Mouse (Mus musculus) heart, adult 8-10 months (tissue): ENCODE measurements around the gene Pop5. TPM values are rescaled to one million over a fixed set of nuclear protein-coding genes. Genes with fewer than 3 reads are reported as not detected.

Experiments
- DNase-seq: peaks from one replicate; pipeline ENCODE4 v3.0.0; 2022; ENCODE audit warnings: low spot score
- total RNA-seq, 4 experiments: library from RNA; stranded (reverse); gene quantifications; 2 replicates each; pipeline ENCODE4 v1.2.4; 2022

Gene Pop5
- total RNA-seq, 4 experiments from 2014 or later, result 26.6 to 35.1 (median 32.8) TPM

- no peak for DNase-seq
These were observed 27.1 kb downstream of the Pop5 start for GRCm38 (mm10) chr5:115262502-115263291.

DNA sequence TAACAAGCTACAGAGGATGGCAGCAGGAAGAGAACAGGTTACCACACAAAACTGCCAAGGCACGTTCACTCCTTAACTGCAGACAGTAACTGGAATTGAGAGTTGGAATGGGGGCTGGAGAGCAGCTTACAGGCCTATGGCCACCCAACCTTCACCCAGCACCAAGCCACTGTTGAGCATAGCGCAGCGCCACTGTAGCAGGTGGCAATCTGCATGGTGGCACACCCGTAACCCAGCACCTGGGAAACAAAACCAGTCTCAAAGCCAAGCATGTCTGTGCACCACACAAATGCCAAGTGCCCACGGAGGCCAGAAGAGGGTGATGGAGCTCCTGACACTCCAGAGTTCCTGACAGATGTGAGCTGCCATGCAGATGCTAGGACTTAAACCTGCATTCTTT lies 30.7 kb downstream of the Pop5 start:
- no peak for DNase-seq

GRCm38 (mm10) chr5:115266787-115267468 lies 31.3 kb downstream of the Pop5 start:
- peak; percentile 54 for DNase-seq

DNA sequence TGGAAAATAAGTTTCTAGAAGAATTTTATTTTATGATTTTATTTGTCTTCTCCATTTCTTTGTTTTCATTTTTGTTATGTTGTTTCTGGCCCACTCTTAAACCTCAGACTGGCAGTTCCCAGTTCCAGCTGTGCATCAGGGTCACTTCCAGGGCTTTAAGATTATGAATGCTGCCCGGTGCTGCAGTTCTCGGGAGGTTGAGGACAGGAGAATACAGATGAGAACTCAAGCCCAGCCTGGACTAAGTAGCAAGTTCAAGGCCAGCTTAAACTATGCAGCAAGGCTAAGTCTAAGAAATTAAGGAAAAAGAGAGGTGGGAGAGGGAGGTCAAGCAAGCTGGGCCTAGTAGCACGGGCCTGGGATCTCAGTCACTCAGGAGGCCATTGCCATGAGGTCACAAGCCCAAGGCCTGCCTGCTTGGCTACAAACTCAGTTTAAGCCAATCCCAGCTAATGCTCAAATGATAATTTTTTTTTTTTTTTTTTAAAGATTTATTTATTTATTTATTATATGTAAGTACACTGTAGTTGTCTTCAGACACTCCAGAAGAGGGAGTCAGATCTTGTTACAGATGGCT lies 31.9 kb downstream of the Pop5 start:
- no peak for DNase-seq

GRCm38 (mm10) chr5:115268266-115268665 lies 32.6 kb downstream of the Pop5 start:
- peak; percentile 61 for DNase-seq

GRCm38 (mm10) chr5:115269969-115270368 lies 34.3 kb downstream of the Pop5 start:
- no peak for DNase-seq

DNA sequence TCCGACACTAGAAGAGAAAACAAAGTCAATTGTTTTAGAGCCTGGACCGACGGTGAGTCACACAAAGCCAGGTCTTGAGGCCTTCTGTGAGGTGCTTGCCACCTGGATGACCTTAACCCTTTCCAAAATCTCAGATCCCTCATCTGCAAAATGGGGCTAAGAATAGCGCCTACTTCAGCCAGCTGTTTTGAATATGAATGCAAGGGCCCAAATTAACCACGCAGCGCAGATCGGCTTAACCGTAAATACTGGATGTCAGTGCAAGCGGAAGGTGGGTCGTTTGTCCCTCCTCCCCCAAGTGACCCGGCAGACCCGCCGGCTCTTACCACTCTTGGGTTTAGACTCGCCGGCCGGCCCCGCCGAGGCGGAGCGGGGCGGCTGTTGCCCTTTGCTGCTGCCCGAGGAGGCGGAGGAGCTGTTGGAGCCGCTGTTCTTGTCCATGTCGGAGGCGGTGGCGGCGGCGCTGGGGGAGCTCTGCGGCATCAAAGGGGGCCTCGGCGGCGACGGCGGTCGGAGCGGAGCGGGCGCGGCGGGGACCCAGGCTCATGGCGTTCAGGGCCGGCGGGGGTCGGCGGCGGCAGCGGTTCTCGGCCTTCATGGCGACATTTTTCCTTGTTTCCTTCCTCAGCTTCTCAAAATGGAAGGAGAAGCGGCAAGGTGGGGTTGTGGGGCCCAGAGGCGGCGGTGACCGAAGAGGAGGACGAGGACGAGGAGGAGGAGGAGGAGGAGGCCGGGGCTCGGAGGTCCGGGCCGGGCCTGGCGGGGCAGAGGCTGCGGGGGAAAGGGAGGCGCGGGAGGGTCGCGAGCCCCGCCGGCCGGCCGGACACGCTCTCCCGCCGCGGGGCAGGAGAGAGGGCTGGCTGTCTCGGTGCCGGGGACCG lies 36.5 kb downstream of the Pop5 start:
- no peak for DNase-seq

GRCm38 (mm10) chr5:115272812-115273548 lies 37.3 kb downstream of the Pop5 start, which contains the start of gene Rnf10:
Rnf10 (minus strand) TSS chr5:115272898.
- DNase-seq, result peak; percentile 100

DNA sequence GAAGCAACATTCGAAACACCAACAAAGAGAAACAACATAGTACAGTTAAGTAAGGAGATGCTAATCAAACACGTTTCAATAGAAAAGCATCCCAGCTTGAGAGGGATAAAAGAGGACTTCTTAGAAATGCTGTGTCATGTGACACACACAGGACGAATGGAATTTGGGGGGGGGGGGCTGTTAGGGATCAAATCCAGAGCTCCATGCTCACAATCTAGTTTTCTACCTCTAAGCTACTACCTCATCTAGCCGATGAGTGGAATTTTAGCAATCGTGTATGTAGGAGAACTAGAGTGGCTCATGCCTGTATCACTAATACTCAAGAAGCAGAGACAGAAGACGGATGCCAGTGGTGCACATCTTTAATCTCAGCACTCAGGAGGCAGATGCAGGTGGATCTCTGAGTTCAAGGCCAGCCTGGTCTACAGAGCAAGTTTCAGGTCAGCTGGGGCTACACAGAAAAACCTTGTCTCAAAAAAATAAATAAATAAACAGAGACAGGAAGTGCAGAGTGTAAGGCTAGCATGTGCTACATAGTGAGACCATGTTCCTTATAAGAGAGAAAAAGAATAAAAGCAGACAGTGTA lies 38.0 kb downstream of the Pop5 start:
- no peak for DNase-seq

GRCm38 (mm10) chr5:115274353-115274752 lies 38.7 kb downstream of the Pop5 start:
- DNase-seq, result no peak

- no peak for DNase-seq
These were observed 39.1 kb downstream of the Pop5 start for GRCm38 (mm10) chr5:115274771-115275170.

GRCm38 (mm10) chr5:115275998-115276397 lies 40.4 kb downstream of the Pop5 start:
- DNase-seq, result no peak

DNA sequence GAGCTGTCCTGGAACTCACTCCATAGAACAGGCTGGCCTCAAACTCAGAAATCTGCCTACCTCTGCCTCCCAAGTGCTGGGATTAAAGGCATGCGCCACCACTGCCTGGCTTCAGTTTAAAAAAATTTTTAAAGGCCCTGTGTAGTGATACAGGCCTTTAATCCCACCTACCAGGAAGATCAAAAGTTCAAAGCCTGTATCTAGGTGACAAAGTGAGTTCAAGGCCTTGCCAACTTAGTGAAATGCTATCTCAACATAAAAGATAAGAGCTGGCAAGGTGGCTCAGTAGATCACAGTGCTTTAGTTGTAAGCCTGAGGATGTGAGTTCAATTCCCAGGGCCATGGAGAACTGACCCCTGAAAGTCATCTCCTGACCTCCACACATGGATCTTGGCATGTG lies 42.4 kb downstream of the Pop5 start:
- DNase-seq, result no peak

DNA sequence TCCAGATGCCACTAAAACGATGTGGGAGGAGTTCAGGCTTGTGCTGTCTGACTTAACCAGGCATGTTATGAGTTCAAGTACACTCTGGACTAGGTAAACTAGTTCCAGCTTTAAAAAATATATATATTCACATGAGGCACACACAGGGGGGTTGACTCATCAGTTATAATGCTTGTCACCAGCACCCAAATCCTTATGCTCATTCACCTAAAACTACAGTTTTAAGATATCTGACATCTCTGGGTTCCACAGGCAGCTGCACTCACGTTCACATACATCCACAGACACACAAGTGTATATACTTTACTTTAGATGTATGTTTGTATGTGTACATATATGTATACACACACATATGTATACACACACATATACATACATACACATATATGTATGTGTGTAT lies 43.1 kb downstream of the Pop5 start:
- no peak for DNase-seq

- DNase-seq, result peak; percentile 88
These were observed 43.8 kb downstream of the Pop5 start, which contains the start of gene Coq5 for GRCm38 (mm10) chr5:115279226-115280049. Coq5 (plus strand) TSS chr5:115279666.

DNA sequence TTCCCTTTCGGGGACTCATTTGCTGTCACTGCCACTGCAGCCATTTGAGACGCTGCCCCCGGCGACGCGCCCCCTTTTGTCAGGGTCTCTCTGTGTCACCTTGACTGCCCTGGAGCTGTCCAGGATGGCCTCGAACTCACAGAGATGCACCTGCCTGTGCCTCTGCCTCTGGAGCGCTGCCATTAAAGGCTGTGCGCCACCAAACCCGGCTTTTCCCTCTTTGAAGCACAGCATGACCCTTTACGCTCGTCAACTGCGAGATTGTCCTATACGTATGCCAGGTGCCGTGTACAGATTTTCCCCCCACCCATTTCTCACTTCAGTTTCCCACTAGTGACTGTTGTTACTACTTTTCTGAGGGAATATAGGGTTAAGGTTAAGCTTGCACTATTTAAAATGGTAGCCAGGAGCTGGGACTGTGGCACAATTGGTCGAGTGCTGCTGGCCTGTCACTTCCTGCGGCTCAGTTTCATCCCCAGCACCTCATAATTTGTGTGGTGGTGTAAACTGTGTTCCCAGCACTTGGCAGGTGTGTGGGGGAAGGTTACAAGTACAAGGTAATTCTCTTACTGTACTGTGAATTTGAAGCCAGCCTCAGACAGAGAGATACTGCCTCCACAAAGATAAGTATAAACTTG lies 44.5 kb downstream of the Pop5 start:
- no peak for DNase-seq

DNA sequence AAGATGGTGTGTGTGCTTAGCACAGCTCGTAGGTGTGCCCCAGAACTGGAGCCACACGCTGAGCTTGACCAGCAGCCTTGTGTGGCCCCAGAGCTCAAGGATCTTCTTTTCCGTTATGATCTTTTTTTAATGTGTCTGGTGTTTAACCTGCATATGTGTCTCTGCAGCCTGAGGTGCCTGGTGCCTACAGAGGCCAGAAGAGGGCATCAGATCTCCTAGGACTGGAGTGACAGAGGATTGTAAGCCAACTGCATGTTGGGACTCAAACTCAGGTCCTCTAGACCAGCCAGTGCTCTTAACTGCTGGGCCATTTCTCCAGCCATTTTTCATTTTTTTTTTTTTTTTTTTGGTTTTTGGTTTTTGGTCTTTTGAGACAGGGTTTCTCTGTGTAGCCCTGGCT lies 49.1 kb downstream of the Pop5 start:
- DNase-seq, result no peak

- DNase-seq, result no peak
These were observed 58.5 kb downstream of the Pop5 start for GRCm38 (mm10) chr5:115294173-115294572.
